8 mouse cellular contexts compared by ENCODE assay signal in genomic region chrX:104200388-104200735, GRCm38 (mm10). TPM values are rescaled to one million over a fixed set of nuclear protein-coding genes. Genes with fewer than 3 reads are reported as not detected.
DNase-seq lines count a peak whose midpoint lies in the region; ATAC-seq lines count a peak whose summit lies in the region.

No protein-coding gene starts in this region.

- H3K27me3 ChIP-seq in forebrain, embryonic 10.5 days (ENCODE audit: poor library complexity, severe bottlenecking): peaks cover 94% of the 10 kb centered on the region
- peaks cover 32% of the 10 kb centered on the region for H3K27me3 ChIP-seq in intestine, embryonic 15.5 days (replicated peaks)
- H3K27me3 ChIP-seq in liver, embryonic 12.5 days (replicated peaks): peaks cover 78% of the 10 kb centered on the region

- ATAC-seq in intestine, embryonic 15.5 days: peak; percentile 76
- peak; percentile 32; the same call in 1 of the 2 replicates for ATAC-seq in liver, embryonic 12.5 days

- no peaks in the 10 kb centered on the region for H3K36me3 ChIP-seq in forebrain, embryonic 10.5 days (replicated peaks)
- H3K36me3 ChIP-seq in intestine, embryonic 15.5 days: no peaks in the 10 kb centered on the region
- no peaks in the 10 kb centered on the region for H3K36me3 ChIP-seq in liver, embryonic 12.5 days

- H3K9me3 ChIP-seq in forebrain, embryonic 10.5 days: peaks cover 9% of the 10 kb centered on the region; the same call in 1 of the 2 replicates
- no peaks in the 10 kb centered on the region for H3K9me3 ChIP-seq in intestine, embryonic 15.5 days
- no peaks in the 10 kb centered on the region; the same call in 1 of the 2 replicates for H3K9me3 ChIP-seq in liver, embryonic 12.5 days (replicated peaks)

- H3K4me3 ChIP-seq in forebrain, embryonic 10.5 days: peak overlapping the region; percentile 59
- peak overlapping the region; percentile 47 for H3K4me3 ChIP-seq in intestine, embryonic 15.5 days (replicated peaks)
- peak overlapping the region; percentile 51 for H3K4me3 ChIP-seq in liver, embryonic 12.5 days

- 31% methylated on average over 21 of the region's 37 CpGs for WGBS in forebrain, embryonic 10.5 days
- WGBS in intestine, embryonic 15.5 days: 25% methylated on average over 31 of the region's 37 CpGs
- WGBS in liver, embryonic 12.5 days (ENCODE audit: insufficient replicate concordance): 20% methylated on average over 14 of the region's 37 CpGs

- peak overlapping the region; percentile 81 for H3K27ac ChIP-seq in forebrain, embryonic 10.5 days
- H3K27ac ChIP-seq in intestine, embryonic 15.5 days: no peak overlapping the region
- no peak overlapping the region for H3K27ac ChIP-seq in liver, embryonic 12.5 days

- DNase-seq in cerebellum, adult 11-12 months: peak; percentile 50
- DNase-seq in cerebellum, adult 9-10 months: no peak
- peak; percentile 22 for DNase-seq in ES-CJ7 (ENCODE audit: low read depth, low spot score)
- DNase-seq in forebrain, embryonic 10.5 days (ENCODE audit: extremely low spot score, low spot score): no peak
- DNase-seq in retina, postnatal 7 days (ENCODE audit: low read depth, low spot score): peak; percentile 16
- no peak for DNase-seq in Muller cell, postnatal 12 days (ENCODE audit: inconsistent ontology term)

- H3K4me2 ChIP-seq in intestine, embryonic 15.5 days (replicated peaks): peak overlapping the region; percentile 83
- H3K4me2 ChIP-seq in liver, embryonic 12.5 days: peak overlapping the region; percentile 68

- peak overlapping the region; percentile 37 for H3K9ac ChIP-seq in intestine, embryonic 15.5 days
- no peak overlapping the region for H3K9ac ChIP-seq in liver, embryonic 12.5 days

- peaks cover 16% of the 10 kb centered on the region for H3K4me1 ChIP-seq in forebrain, embryonic 10.5 days
- no peaks in the 10 kb centered on the region for H3K4me1 ChIP-seq in intestine, embryonic 15.5 days (replicated peaks)
- no peaks in the 10 kb centered on the region for H3K4me1 ChIP-seq in liver, embryonic 12.5 days

RNA-seq across cellular contexts. Expression of gene Nexmif, which starts 0.6 kb away (rescaled TPM):
- 0.64 and 0.66 TPM in 2 replicates for polyA plus RNA-seq in forebrain, embryonic 10.5 days (2016; fragmentation: Nextera tagmentation; extraction: Ambion mirVana)
- polyA plus RNA-seq in intestine, embryonic 15.5 days (2015; fragmentation: Nextera tagmentation; extraction: Ambion mirVana): 0.56 and 0.57 TPM in 2 replicates
- polyA plus RNA-seq in liver, embryonic 12.5 days (2016; fragmentation: Nextera tagmentation; extraction: Ambion mirVana): 0.02 TPM in 1 of 2 replicates, not detected in the other

Comparison
In these comparisons a context has a peak if more than half of its experiments do, and no peak if none do; other contexts are left out.
1. DNase-seq: peak in cerebellum, adult 11-12 months (single experiment), ES-CJ7 (single experiment) and retina, postnatal 7 days (single experiment); none in cerebellum, adult 9-10 months (single experiment), forebrain, embryonic 10.5 days (single experiment) and Muller cell, postnatal 12 days (single experiment).
2. Peak in every context shown above with its lines, with median percentiles within 50 percentile points of each other: H3K4me3 ChIP-seq.